Mouse (Mus musculus): ENCODE results near the gene Haus6. TPM values are rescaled to one million over a fixed set of nuclear protein-coding genes. Genes with fewer than 3 reads are reported as not detected.
"Not testable (repeated sequence)": the region's sequence is repeated elsewhere in the genome, so short reads cannot be mapped to it uniquely, and the experiment has no call there.

The Haus6 gene
- 16.4 and 18.7 TPM in 2 replicates for polyA plus RNA-seq (2011; ENCODE audit: insufficient read length, low read depth, missing spikeins)

- TF ChIP-seq CTCF (IDR thresholded peaks at IDR 0.05; ENCODE audit: borderline replicate concordance, insufficient read depth, low read length), result no peak
- TF ChIP-seq POLR2A (IDR thresholded peaks at IDR 0.05; ENCODE audit: low read depth, low read length), result peak; percentile 48
Measured at GRCm38 (mm10) chr4:86611524-86612288, at the start of gene Haus6. Gene Haus6 (minus strand): TSS chr4:86612055.

GRCm38 (mm10) chr4:86657176-86657575 lies 45.3 kb upstream of the Haus6 start:
- no peak overlapping the region for H3K27ac ChIP-seq (ENCODE audit: insufficient read depth, low read length)
- H3K4me3 ChIP-seq (ENCODE audit: insufficient read depth, low read length), result no peak overlapping the region
- H3K4me1 ChIP-seq (ENCODE audit: control insufficient read depth, insufficient read depth, low read length), result no peaks in the 10 kb centered on the region
- TF ChIP-seq CTCF (IDR thresholded peaks at IDR 0.05; ENCODE audit: borderline replicate concordance, insufficient read depth, low read length) (no peak), POLR2A (IDR thresholded peaks at IDR 0.05; ENCODE audit: low read depth, low read length) (no peak)

More at GRCm38 (mm10) chr4:86611524-86612288, at the start of gene Haus6:
- Histone ChIP-seq H3K4me3 (ENCODE audit: insufficient read depth, low read length) (peak within 1 kb of the TSS; percentile 91), H3K27ac (ENCODE audit: insufficient read depth, low read length) (peak within 1 kb of the TSS; percentile 38; the same call in 1 of the 2 replicates), H3K4me1 (ENCODE audit: control insufficient read depth, insufficient read depth, low read length) (no peaks in the 10 kb centered on the region)

- not testable (repeated sequence) for H3K27ac ChIP-seq (ENCODE audit: insufficient read depth, low read length)
Measured at GRCm38 (mm10) chr4:86656410-86656809, 44.6 kb upstream of the Haus6 start.

GRCm38 (mm10) chr4:86651686-86652384 lies 40.0 kb upstream of the Haus6 start:
- Histone ChIP-seq H3K4me1 (ENCODE audit: control insufficient read depth, insufficient read depth, low read length) (no peaks in the 10 kb centered on the region), H3K4me3 (ENCODE audit: insufficient read depth, low read length) (no peak overlapping the region), H3K27ac (ENCODE audit: insufficient read depth, low read length) (no peak overlapping the region)
- TF ChIP-seq POLR2A (IDR thresholded peaks at IDR 0.05; ENCODE audit: low read depth, low read length) (no peak), CTCF (IDR thresholded peaks at IDR 0.05; ENCODE audit: borderline replicate concordance, insufficient read depth, low read length) (no peak)

More at GRCm38 (mm10) chr4:86656410-86656809, 44.6 kb upstream of the Haus6 start:
- H3K4me3 ChIP-seq (ENCODE audit: insufficient read depth, low read length); H3K4me1 ChIP-seq (ENCODE audit: control insufficient read depth, insufficient read depth, low read length): not testable (repeated sequence)

GRCm38 (mm10) chr4:86648394-86648793 lies 36.5 kb upstream of the Haus6 start:
- not testable (repeated sequence) for H3K4me3 ChIP-seq (ENCODE audit: insufficient read depth, low read length); H3K27ac ChIP-seq (ENCODE audit: insufficient read depth, low read length); H3K4me1 ChIP-seq (ENCODE audit: control insufficient read depth, insufficient read depth, low read length)

- not testable (repeated sequence) for H3K4me3 ChIP-seq (ENCODE audit: insufficient read depth, low read length); H3K27ac ChIP-seq (ENCODE audit: insufficient read depth, low read length); H3K4me1 ChIP-seq (ENCODE audit: control insufficient read depth, insufficient read depth, low read length)
Measured at GRCm38 (mm10) chr4:86637561-86637960, 25.7 kb upstream of the Haus6 start.

GRCm38 (mm10) chr4:86634873-86635272 lies 23.0 kb upstream of the Haus6 start:
- not testable (repeated sequence) for H3K27ac ChIP-seq (ENCODE audit: insufficient read depth, low read length); H3K4me1 ChIP-seq (ENCODE audit: control insufficient read depth, insufficient read depth, low read length); H3K4me3 ChIP-seq (ENCODE audit: insufficient read depth, low read length)

- not testable (repeated sequence) for H3K4me3 ChIP-seq (ENCODE audit: insufficient read depth, low read length); H3K27ac ChIP-seq (ENCODE audit: insufficient read depth, low read length); H3K4me1 ChIP-seq (ENCODE audit: control insufficient read depth, insufficient read depth, low read length)
Measured at GRCm38 (mm10) chr4:86634312-86634711, 22.5 kb upstream of the Haus6 start.

- not testable (repeated sequence) for H3K4me1 ChIP-seq (ENCODE audit: control insufficient read depth, insufficient read depth, low read length); H3K4me3 ChIP-seq (ENCODE audit: insufficient read depth, low read length); H3K27ac ChIP-seq (ENCODE audit: insufficient read depth, low read length)
Measured at GRCm38 (mm10) chr4:86632556-86632955, 20.7 kb upstream of the Haus6 start.

- TF ChIP-seq CTCF (IDR thresholded peaks at IDR 0.05; ENCODE audit: borderline replicate concordance, insufficient read depth, low read length) (no peak), POLR2A (IDR thresholded peaks at IDR 0.05; ENCODE audit: low read depth, low read length) (no peak)
- no peaks in the 10 kb centered on the region for H3K4me1 ChIP-seq (ENCODE audit: control insufficient read depth, insufficient read depth, low read length)
- H3K27ac ChIP-seq (ENCODE audit: insufficient read depth, low read length), result no peak overlapping the region
- no peak overlapping the region for H3K4me3 ChIP-seq (ENCODE audit: insufficient read depth, low read length)
Measured at GRCm38 (mm10) chr4:86631831-86632230, 20.0 kb upstream of the Haus6 start.

- H3K4me3 ChIP-seq (ENCODE audit: insufficient read depth, low read length); H3K4me1 ChIP-seq (ENCODE audit: control insufficient read depth, insufficient read depth, low read length); H3K27ac ChIP-seq (ENCODE audit: insufficient read depth, low read length): not testable (repeated sequence)
Measured at GRCm38 (mm10) chr4:86626496-86626895, 14.6 kb upstream of the Haus6 start.

Data from embryonic fibroblast, embryonic 13.5 days (primary cell).